Mouse (Mus musculus): ENCODE results near the gene Ano6. TPM values are rescaled to one million over a fixed set of nuclear protein-coding genes. Genes with fewer than 3 reads are reported as not detected.
"Not testable (repeated sequence)": the region's sequence is repeated elsewhere in the genome, so short reads cannot be mapped to it uniquely, and the experiment has no call there.

Ano6 gene
- total RNA-seq, 2 experiments from 2014 or later, result 20.7 to 23.9 TPM

DNA sequence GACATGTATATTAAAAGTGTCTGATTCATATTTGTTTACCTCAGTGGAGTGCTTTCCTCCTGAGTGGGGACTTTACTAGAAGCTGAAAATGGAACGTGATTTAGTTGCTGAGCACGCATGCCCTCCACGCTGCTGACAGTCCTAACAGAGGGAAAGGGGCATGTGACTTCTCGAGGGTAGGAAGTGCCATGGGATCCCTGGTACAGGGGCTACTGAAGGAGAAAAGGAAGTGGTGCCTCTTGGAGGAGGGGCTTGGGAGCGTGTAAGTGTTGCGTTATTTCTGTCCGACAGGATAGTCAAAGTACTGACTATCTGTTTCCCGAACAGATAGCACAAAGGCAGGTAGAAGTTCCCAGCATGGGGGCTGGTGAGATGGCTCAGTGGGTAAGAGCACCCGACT, 31.5 kb downstream of the Ano6 start:
- no peak for DNase-seq (ENCODE audit: extremely low spot score in 1 of 2, low spot score in 1 of 2)

DNA sequence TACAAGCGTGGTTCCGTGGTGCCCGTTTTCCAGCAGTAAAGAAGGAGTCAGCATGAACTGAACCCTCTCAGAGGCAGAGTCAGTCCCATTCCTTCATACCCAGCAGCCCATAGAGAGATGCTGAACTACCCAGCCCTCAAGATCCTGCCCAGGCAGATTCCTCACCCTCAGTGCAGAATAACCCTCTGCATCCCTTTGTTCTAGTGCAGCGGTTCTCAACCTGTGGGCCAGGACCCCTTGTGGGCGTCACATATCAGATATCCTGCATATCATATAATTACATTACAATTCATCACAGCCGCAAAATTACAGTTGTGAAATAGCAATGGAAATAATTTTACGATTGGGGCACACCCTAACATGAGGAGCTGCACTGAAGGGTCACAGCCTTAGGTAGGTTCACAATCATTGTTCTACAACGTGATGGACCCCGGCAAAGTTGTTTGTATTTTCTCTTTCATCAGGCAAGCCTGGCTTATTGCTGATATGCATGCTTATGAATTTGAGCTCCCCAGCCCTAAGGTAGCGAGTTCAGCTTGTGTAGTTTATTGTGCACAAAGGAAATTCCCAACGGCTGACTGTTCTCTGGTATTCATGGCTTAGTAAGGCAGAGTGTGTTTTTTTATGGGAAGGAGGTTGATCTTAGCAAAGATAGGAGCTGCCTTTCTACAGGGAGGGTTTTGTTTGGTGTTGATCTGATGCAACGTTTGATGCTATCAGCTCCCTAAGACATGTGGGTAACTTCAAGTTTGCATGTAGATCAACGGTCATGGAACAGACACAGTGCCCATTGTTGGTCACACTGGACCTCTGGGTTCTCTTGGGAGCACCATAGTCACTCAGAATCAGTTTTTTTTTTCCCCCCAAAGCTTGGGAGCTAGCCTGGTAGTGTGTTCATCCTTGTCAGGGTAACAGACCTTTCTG, 33.0 kb downstream of the Ano6 start:
- no peak for DNase-seq (ENCODE audit: extremely low spot score in 1 of 2, low spot score in 1 of 2)

DNA sequence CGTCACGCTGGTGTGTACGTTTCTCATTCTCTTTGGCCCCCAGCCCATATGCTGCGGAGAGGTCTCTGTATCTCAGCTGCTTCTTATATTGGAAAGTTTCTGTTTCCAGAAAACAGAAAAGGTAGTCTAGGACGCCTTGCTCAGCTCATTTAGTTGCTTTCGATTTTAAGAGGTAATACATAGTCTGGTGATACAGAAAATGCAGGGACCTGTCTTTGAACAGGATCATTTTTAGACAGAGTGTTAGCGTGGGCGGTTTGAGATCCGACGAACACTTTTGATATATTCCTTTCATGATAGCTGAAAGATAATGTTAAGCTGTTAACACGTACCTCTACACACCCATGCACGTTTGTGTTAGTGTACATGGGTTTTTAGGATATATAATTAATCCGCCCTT, 35.9 kb downstream of the Ano6 start:
- DNase-seq (ENCODE audit: extremely low spot score in 1 of 2, low spot score in 1 of 2), result no peak

DNA sequence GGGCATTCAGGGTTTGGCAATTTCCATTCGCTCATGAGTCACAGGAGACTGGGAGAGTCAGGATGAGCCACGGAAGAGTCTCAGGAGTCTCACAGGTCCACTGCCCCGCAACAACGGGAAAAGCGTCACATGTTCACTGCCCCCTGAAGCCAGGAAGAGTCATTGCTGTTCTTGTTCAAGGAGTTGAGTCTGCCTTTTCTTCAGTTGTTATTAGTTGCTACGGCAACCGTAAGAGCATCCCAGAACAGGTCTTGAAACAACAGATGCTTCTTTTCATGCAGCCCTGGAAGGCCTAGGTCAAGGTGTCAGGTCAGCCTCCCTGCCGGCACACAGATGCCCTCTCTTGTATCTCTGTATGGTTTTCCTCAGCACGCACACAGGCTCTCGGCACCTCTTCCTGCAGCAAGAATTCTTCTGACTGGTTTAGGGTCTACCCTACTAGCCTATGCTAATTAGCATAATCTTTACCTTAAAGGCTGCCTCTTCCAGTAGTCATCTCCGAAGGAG, 36.9 kb downstream of the Ano6 start:
- no peak for DNase-seq (ENCODE audit: extremely low spot score in 1 of 2, low spot score in 1 of 2)

DNA sequence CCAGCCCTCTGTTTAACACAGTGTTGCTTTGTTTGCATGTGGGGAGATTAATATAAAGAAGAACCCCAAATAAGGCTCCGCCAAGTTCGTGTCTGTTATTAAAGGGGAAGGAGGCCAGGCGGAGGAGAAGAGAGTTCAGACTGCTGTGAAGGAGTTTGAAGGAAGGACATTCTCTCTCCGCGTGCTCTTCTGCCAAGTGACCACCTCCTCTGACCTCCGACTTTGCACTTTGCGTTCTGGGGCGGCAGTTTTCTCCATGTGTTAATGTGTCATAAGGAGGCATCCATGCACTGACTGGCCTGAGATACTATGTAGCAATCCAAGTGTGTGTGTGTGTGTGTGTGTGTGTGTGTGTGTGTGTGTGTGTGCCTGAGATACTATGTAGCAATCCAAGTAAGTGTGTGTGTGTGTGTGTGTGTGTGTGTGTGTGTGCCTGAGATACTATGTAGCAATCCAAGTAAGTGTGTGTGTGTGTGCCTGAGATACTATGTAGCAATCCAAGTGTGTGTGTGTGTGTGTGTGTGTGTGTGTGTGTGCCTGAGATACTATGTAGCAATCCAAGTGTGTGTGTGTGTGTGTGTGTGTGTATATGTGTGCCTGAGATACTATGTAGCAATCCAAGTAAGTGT, 37.5 kb downstream of the Ano6 start:
- not testable (repeated sequence) for DNase-seq (ENCODE audit: extremely low spot score in 1 of 2, low spot score in 1 of 2)

DNA sequence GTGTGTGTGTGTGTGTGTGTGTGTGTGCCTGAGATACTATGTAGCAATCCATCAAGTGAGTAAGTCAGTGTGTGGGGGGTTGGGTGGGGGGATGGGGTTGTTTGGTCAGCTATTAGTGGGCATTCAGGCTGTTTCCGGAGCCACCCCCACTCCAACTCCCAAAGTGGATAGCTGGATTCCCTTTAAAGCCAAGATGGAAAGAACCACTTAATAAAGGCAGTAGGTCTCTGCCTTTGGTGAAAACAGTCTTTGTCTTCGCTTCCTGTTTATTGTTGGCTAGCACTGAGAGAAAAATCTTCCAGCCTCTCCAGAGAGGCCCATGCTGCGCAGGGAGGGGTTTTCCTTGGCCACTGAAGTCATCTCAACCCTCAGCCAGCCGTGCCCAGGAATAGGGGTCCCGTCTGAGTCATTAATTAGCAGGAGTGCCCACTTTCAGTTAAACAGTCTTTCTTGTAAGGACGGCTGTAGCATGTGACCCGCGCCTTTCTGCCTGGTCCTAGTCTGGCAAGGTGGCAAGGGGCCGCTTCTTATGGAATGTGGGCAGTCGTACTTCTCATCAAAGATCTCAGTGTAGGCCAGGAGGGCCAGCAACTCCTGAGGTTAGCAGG, 38.1 kb downstream of the Ano6 start:
- DNase-seq (ENCODE audit: extremely low spot score in 1 of 2, low spot score in 1 of 2), result no peak

DNA sequence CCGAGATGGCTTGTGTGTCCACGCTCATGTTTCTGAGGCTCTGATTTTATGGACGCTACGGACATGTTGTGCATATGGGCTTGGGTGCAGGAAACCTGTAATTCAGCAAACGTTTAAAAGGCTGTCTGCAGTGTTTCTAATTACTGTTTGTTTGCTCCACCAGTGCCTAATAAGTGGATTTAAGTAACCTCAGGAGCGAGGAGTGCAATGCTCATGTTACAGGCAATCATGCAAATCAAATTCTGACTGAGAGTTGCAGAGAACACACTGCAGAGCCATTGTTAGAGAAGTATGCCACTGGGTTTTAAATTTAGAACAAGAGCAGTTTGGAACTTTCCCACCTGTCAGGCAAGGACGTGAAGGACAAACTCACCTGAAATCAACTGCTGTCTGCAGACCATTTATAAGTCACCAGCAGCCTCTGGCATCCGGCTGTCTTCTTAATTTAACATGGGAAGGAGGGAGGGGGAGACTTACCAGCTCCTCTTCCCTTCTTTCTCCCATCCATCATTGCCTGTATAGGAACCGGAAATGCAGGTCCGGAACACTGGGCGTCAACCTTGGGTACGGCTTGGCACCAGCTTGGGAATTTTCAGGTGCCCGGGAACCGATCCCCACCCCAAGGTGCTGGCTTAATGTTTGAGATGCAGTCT, 39.0 kb downstream of the Ano6 start:
- no peak for DNase-seq (ENCODE audit: extremely low spot score in 1 of 2, low spot score in 1 of 2)

DNA sequence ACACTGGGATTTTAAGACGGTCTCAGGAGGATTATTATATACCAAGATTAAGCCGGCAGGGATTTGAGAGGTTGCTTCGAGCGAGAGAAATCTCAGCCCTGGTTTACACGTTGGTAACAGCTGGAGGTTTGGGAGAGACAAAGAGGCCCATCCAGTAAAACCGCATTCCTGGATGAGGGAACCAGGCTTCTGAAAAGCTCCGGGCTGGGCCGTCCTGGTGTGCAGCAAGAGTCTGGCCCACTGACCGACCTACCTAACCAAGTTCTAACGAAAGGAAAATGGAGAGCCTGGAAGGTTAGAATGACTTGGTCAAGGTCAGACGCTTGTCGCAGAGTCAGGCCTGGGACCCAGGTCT, 39.5 kb downstream of the Ano6 start:
- DNase-seq (ENCODE audit: extremely low spot score in 1 of 2, low spot score in 1 of 2), result no peak

DNA sequence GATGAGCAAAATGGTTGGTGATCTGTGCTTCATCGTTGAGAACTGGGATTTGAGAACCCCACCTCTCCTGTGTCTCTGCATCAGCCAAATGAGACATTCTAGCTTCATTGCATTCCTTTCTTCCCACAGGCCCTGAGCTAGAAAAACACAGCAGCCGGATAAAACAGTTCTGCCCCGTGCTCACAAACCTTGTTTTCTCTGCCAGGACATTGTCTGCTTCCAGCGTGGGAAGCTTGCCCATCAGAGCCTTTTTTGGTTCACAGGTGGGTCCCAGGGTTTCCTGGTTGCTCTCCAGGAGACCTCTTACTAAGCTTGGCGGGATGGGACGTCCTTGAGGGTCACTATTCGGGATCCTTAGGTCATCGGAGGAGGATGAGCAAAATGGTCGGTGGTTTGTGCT, 42.6 kb downstream of the Ano6 start:
- no peak for DNase-seq (ENCODE audit: extremely low spot score in 1 of 2, low spot score in 1 of 2)

DNA sequence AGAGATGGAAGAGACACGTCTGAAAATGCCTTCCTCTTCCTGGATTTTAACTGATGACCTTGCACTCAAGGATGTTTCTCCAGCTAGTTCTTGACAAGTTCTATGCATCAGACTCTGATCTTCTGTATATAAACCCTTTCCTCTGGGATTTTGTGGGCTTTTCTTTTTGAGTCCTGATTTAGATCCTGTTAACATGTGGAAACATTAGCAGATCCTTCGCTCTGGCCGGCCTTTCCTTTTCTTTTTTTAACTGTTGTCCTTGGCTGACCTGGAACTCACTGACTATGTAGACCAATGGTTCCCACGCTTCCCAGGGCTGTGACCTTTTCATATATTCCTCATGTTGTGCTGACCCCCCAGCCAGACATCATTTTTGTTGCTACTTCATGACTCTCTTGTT, 45.4 kb downstream of the Ano6 start:
- DNase-seq (ENCODE audit: extremely low spot score in 1 of 2, low spot score in 1 of 2), result no peak

DNA sequence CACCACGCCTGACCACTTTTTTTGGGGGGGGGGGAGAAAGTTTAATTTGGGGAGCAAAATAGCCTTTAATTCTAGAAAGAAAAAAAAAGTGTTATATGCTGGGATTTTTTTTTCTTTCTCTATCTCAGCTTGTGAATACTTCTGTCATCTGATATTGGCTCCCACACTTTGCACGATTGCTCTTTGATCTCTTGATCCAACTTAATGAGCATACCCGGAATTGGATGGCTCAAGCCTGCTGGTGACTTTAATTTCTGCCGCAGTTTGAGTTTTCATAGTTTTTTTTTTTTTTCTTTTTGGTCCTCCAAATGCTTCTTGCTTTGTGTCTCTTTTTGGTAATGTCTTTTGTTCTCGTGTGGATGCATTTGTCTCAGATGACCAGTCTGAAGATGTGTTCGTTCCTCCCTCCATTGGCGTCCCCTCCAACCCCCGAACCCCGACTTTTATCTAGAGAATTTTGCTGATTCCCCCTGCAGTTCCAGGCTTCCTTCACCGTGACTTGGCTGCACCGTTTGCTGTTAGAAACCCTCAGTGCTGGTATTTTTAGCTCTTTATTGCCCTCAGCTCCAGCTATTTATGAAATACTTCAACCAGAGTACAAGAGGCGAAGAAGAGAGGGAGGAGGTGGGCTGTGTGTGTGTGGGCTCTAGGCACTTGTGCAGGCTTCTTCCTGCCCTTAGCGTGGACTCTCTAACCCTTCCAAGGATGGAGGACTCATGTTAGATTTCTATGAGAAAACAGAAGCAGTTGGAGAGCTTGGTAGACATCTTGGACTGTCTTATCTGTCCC, 46.2 kb downstream of the Ano6 start:
- DNase-seq (ENCODE audit: extremely low spot score in 1 of 2, low spot score in 1 of 2), result no peak

DNA sequence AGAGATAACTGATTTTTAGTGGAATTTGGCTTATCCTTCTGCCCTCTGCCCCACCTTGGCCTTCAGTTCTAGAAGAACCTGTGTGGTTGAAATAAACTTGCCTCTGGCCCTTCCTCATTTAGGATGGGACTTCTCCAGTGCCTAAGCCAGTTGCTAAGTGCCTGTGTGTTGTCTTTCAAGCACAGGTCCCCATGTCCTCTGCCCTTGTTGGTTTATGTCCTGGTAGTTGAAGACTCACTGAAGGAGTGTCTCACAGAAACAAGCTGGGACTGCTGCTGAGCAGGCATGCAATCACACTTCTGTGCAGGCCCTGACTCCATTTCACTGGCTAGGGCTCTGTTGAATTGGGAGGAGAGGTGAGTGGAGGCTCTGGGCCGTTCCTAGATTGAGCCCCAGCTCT, 46.9 kb downstream of the Ano6 start:
- no peak for DNase-seq (ENCODE audit: extremely low spot score in 1 of 2, low spot score in 1 of 2)

DNA sequence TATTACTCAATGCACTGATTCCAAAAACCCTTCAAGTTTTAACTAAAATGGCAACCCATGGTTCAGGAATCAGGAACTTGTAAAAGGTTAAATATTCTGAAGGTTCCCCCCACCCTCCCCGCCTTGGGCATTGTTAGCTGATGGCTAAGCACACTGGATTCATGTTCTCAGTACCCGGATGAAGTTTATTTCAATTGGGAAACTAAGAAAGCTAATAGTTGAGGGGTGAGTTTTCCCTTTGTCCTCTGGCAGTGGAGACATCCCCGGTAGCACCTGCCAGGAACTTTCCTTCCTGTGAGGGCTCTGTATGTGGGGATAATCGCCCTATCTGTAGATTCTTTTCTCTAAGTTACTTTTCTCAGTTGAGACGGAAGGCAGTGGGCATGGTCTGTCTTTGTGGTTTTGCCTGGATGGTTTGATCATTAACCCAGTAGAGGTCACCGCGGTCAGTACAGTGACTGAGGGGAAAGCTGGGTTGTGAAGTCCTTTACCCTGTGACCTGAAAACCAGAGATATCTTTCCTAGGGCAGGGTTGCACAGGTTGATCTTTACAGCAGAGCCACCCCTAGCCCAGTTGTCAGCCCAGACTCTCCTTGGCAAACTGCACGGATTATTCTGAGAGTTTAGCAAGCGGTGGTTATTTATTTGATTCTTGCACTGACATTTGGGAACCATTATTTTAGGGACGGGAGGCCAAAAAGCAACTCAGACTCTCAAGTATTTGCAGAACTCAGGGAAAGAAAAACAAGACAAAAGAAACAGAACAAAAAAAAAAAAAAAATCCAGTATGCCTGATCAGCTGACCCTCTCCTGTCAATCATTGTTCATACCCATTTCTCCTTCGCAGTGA, 47.8 kb downstream of the Ano6 start:
- DNase-seq (ENCODE audit: extremely low spot score in 1 of 2, low spot score in 1 of 2), result no peak

DNA sequence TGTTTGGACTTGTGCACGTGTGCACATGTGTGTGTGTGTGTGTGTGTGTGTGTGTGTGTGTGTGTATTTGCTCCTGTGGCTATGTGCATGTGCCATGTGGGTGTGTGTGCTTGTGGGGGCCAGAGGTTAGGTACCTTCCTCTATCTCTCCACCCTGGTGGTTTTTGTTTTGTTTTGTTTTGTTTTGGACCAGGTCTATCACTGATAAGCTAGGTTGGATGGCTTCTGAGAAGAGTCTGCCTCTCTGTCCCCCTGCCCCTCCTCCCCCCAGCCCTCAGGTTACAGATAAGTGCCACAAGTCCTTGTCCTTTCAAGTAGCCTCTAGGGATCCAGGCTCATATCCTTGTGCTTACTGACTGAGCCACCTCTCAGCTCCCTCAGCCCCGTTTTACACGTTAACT, 49.1 kb downstream of the Ano6 start:
- no peak for DNase-seq (ENCODE audit: extremely low spot score in 1 of 2, low spot score in 1 of 2)

DNA sequence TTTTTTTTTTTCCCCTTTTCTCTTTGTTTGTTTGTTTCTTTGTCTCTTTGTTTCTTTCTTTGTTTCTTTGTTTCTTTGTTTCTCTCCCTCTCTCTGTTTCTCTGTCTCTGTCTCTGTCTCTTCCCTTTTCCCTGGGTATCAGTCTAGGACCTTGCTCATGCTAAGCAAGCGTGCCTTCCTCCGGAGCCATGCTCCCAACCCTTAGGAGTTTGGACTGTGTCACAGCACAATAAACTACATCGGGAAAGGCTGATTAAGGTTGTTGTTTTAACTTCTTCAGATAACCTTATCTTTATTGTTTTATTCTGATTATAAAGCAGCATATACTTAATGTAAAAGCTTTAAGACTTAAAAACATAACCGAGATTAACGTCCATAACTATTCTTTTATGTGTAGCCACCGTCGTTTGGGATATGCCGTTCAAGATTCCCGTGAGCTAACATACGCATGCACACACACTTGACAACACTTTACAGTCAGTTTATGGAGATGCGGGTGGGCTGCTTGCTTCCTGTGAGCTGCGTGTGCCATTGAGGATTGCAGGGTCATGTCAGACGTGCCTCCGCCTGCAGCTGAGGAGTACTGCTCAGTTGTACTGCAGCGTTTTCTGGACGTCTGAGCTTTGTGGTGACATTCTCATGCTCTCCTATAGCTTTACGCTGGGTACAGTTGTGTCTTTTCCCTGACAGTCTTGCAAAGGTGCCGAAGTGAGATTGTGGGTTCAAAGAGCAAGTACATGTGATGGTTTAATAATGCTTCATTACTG, 52.7 kb downstream of the Ano6 start:
- DNase-seq (ENCODE audit: extremely low spot score in 1 of 2, low spot score in 1 of 2), result no peak

DNA sequence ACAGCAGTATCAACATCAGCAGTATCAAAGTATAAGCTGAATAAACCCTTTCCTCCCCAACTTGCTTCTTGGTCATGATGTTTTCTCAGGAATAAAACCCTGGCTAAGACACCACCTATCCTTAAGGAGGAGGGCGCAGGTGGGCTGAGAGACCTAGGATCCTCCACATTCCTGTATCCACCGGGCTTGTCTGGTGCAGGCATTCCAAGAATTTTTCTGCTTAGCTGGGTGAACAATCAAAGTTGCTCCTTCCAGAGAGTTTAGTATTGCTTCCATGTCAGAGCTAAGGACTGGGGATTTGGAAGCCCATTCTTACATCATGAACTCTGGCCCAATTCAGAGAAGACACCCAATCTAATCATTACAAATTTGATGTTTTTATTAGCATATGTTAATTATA, 53.8 kb downstream of the Ano6 start:
- DNase-seq (ENCODE audit: extremely low spot score in 1 of 2, low spot score in 1 of 2), result no peak

DNA sequence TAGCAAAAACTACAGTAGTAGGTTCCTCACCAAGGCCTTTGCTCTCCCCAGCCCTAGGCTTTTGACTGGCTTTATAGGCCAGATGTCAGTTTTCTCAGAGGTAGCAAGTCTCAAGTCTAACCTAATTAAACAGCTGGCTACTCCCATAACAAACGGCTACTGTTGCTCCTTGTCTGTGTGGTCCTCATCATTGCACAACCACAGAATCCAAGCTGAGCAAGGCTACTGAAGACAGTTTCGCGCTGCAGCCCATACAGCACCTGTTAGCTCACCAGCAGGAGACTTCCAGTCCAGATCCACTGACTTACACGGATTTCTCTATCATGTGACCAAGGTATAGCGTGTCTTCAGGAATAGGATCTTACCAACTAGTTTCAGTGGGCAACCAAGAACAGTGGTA, 55.5 kb downstream of the Ano6 start:
- no peak for DNase-seq (ENCODE audit: extremely low spot score in 1 of 2, low spot score in 1 of 2)

DNA sequence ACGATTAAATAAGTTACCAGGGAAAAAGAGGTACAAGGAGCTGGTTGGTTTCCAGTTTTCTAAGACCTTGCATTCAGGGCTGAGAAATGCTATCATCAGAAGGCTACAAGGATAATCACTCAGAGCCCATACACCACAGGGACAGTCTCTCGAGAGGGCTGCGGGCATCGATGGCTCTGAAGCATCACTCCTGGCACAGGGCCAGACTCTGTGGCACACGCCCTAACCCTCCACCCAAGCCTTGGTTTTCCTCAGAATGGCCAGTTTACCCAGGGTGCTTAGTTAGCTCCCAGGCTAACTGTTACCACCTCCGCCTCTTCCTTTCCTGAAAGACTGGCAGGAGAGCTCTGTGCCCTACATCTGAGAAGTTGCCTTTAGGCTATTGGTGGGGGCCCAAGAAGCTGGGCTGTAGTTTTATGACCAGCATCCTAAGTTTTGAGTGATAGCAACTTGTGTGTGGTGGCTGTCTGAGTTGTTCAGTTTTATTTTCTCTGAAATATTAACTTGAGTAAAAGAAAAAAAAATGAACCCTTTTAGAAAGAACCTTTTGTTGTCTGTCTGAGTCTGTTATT, 57.9 kb downstream of the Ano6 start:
- no peak for DNase-seq (ENCODE audit: extremely low spot score in 1 of 2, low spot score in 1 of 2)

Data from layer of hippocampus, postnatal 25 days (tissue).